Mouse (Mus musculus) layer of hippocampus, adult 18-20 months (tissue): ENCODE data around the gene Dennd4a. TPM values are rescaled to one million over a fixed set of nuclear protein-coding genes. Genes with fewer than 3 reads are reported as not detected.
"Not testable (repeated sequence)": the region's sequence is repeated elsewhere in the genome, so short reads cannot be mapped to it uniquely, and the experiment has no call there.

Experiments used
- DNase-seq, 2 experiments: peaks; one replicate each; pipeline ENCODE4 v3.0.0; 2022; ENCODE audit warnings: low spot score in 2 of 2
- total RNA-seq, 2 experiments: library from RNA; stranded (reverse); gene quantifications; 2 replicates each; pipeline ENCODE4 v1.2.3; 2021

Dennd4a gene
- total RNA-seq, 2 experiments from 2014 or later = 35.5 to 37.6 TPM

GRCm38 (mm10) chr9:64811538-64812474 is 666 bp downstream of the Dennd4a start:
- peak; percentile 30 to 58 for DNase-seq

- DNase-seq = no peak
These were observed 1.3 kb downstream of the Dennd4a start for GRCm38 (mm10) chr9:64812475-64812860.

GRCm38 (mm10) chr9:64814273-64814672 is 3.1 kb downstream of the Dennd4a start:
- peak in 1 of 2 experiments; percentile 24 for DNase-seq

GRCm38 (mm10) chr9:64819686-64820085 is 8.5 kb downstream of the Dennd4a start:
- not testable (repeated sequence) for DNase-seq

- DNase-seq = no peak
These were observed 9.1 kb downstream of the Dennd4a start for GRCm38 (mm10) chr9:64820086-64820795.

GRCm38 (mm10) chr9:64822235-64822634 is 11.1 kb downstream of the Dennd4a start:
- DNase-seq = no peak

GRCm38 (mm10) chr9:64824389-64825008 is 13.4 kb downstream of the Dennd4a start:
- DNase-seq = no peak

- no peak for DNase-seq
These were observed 19.0 kb downstream of the Dennd4a start for GRCm38 (mm10) chr9:64830092-64830618.

- DNase-seq = no peak
These were observed 19.5 kb downstream of the Dennd4a start for GRCm38 (mm10) chr9:64830641-64831040.

GRCm38 (mm10) chr9:64831760-64832159 is 20.6 kb downstream of the Dennd4a start:
- no peak for DNase-seq

- DNase-seq = no peak
These were observed 23.3 kb downstream of the Dennd4a start for GRCm38 (mm10) chr9:64834418-64834817.

- no peak for DNase-seq
These were observed 34.2 kb downstream of the Dennd4a start for GRCm38 (mm10) chr9:64845355-64845754.

- no peak for DNase-seq
These were observed 38.4 kb downstream of the Dennd4a start for GRCm38 (mm10) chr9:64849548-64849947.

GRCm38 (mm10) chr9:64860083-64860482 is 48.9 kb downstream of the Dennd4a start:
- DNase-seq = no peak

GRCm38 (mm10) chr9:64862687-64863086 is 51.5 kb downstream of the Dennd4a start:
- DNase-seq = no peak

- DNase-seq = peak in 1 of 2 experiments; percentile 37
These were observed 74.9 kb downstream of the Dennd4a start for GRCm38 (mm10) chr9:64886008-64886407.

GRCm38 (mm10) chr9:64896605-64897004 is 85.5 kb downstream of the Dennd4a start:
- DNase-seq = peak in 1 of 2 experiments; percentile 39

GRCm38 (mm10) chr9:64902866-64903265 is 91.7 kb downstream of the Dennd4a start:
- DNase-seq = no peak

GRCm38 (mm10) chr9:64903386-64903785 is 92.2 kb downstream of the Dennd4a start:
- DNase-seq = peak; percentile 47 to 85

- DNase-seq = no peak
These were observed 93.9 kb downstream of the Dennd4a start for GRCm38 (mm10) chr9:64904917-64905640.

- DNase-seq = no peak
These were observed 96.3 kb downstream of the Dennd4a start for GRCm38 (mm10) chr9:64907441-64907840.
